Mouse (Mus musculus) MEL (cell line): ENCODE results near the gene Fam111a. TPM values are rescaled to one million over a fixed set of nuclear protein-coding genes. Genes with fewer than 3 reads are reported as not detected.

Experiments
- DNase-seq: peaks from one replicate; pipeline ENCODE4 v3.0.0; 2011; ENCODE audit warnings: low read depth, low spot score
- H3K27ac ChIP-seq: 2 replicates; pipeline ENCODE4 v1.5.1; 2012; ENCODE audit warnings: low read depth, mild to moderate bottlenecking, control low read depth, low read length, moderate library complexity; ENCODE audit not compliant: control insufficient read depth
- H3K27me3 ChIP-seq, 2 experiments: fragments of 150-350 bp in 1 of 2; sonication (generic) in 1 of 2; 2 replicates each; pipeline ENCODE4 v1.6.1; 2012; ENCODE audit warnings: low read length in 2 of 2, mild to moderate bottlenecking in 2 of 2, improper control_type of control experiment in 1 of 2, moderate library complexity in 1 of 2; ENCODE audit not compliant: insufficient read depth in 2 of 2, control insufficient read depth in 1 of 2
- H3K36me3 ChIP-seq, 2 experiments: 2 replicates each; pipeline ENCODE4 v1.6.1; 2012 to 2014; ENCODE audit warnings: low read length in 2 of 2, improper control_type of control experiment in 1 of 2, inconsistent platforms in 1 of 2, mild to moderate bottlenecking in 1 of 2; ENCODE audit not compliant: insufficient read depth in 2 of 2, control insufficient read depth in 1 of 2
- H3K4me1 ChIP-seq, 2 experiments: fragments of 150-350 bp in 1 of 2; sonication (generic) in 1 of 2; 2 replicates each; pipeline ENCODE4 v1.6.1; 2012; ENCODE audit warnings: low read length in 2 of 2, improper control_type of control experiment in 1 of 2, mild to moderate bottlenecking in 1 of 2; ENCODE audit not compliant: insufficient read depth in 2 of 2, control insufficient read depth in 1 of 2
- H3K4me3 ChIP-seq, 2 experiments: fragments of 150-350 bp in 1 of 2; sonication (generic) in 1 of 2; 2 replicates each; pipeline ENCODE4 v1.5.1; 2012; ENCODE audit warnings: low read depth in 2 of 2, low read length in 2 of 2, mild to moderate bottlenecking in 2 of 2, moderate library complexity in 2 of 2, control low read depth in 1 of 2, improper control_type of control experiment in 1 of 2; ENCODE audit not compliant: control insufficient read depth in 1 of 2, insufficient read depth in 1 of 2
- H3K79me2 ChIP-seq: 2 replicates; pipeline ENCODE4 v1.6.1; 2012; ENCODE audit warnings: mild to moderate bottlenecking, low read length, moderate library complexity; ENCODE audit not compliant: control insufficient read depth, poor library complexity, insufficient read depth
- H3K9ac ChIP-seq: 2 replicates; pipeline ENCODE4 v1.6.1; 2012; ENCODE audit warnings: low read depth, mild to moderate bottlenecking, control low read depth, low read length, moderate library complexity; ENCODE audit not compliant: control insufficient read depth, poor library complexity, severe bottlenecking
- H3K9me3 ChIP-seq: fragments of 150-350 bp; sonication (generic); replicated peaks from 2 replicates; pipeline ENCODE4 v1.6.1; 2012; ENCODE audit warnings: mild to moderate bottlenecking, low read length, improper control_type of control experiment, moderate library complexity; ENCODE audit not compliant: insufficient read depth
- CHD1 ChIP-seq: IDR thresholded peaks from 2 replicates; pipeline ENCODE4 v1.6.1; 2012; ENCODE audit warnings: low read depth, mild to moderate bottlenecking, inconsistent platforms, low read length, improper control_type of control experiment
- CHD2 ChIP-seq: IDR thresholded peaks from 2 replicates; pipeline ENCODE4 v1.6.1; 2011; ENCODE audit warnings: low read length, improper control_type of control experiment
- EP300 ChIP-seq, 2 experiments: IDR thresholded peaks; 2 replicates each; pipeline ENCODE4 v1.6.1; 2011; ENCODE audit warnings: improper control_type of control experiment in 2 of 2, low read length in 2 of 2, low read depth in 1 of 2, mild to moderate bottlenecking in 1 of 2
- ETS1 ChIP-seq: IDR thresholded peaks from 2 replicates; pipeline ENCODE4 v1.6.1; 2012; ENCODE audit warnings: low read depth, mild to moderate bottlenecking, inconsistent platforms, low read length, improper control_type of control experiment, moderate library complexity
- GABPA ChIP-seq: IDR thresholded peaks from 2 replicates; pipeline ENCODE4 v1.6.1; 2012; ENCODE audit warnings: low read depth, mild to moderate bottlenecking, inconsistent platforms, low read length, improper control_type of control experiment, moderate library complexity
- GATA1 ChIP-seq: IDR thresholded peaks from 2 replicates; pipeline ENCODE4 v1.6.1; 2011; ENCODE audit warnings: low read depth, low read length, improper control_type of control experiment
- KAT2A ChIP-seq: conservative IDR thresholded peaks from 2 replicates; pipeline ENCODE4 v1.6.1; 2012; ENCODE audit warnings: low read depth, low read length, improper control_type of control experiment, inconsistent platforms
- MAX ChIP-seq: IDR thresholded peaks from 2 replicates; pipeline ENCODE4 v1.6.1; 2011; ENCODE audit warnings: low read length, improper control_type of control experiment
- MAZ ChIP-seq: IDR thresholded peaks from 2 replicates; pipeline ENCODE4 v1.6.1; 2012; ENCODE audit warnings: low read depth, mild to moderate bottlenecking, inconsistent platforms, low read length, improper control_type of control experiment
- MXI1 ChIP-seq: IDR thresholded peaks from 2 replicates; pipeline ENCODE4 v1.6.1; 2011; ENCODE audit warnings: mild to moderate bottlenecking, low read depth, low read length, improper control_type of control experiment
- MYC ChIP-seq: IDR thresholded peaks from 2 replicates; pipeline ENCODE4 v1.6.1; 2011; ENCODE audit warnings: low read depth, mild to moderate bottlenecking, low read length, improper control_type of control experiment, moderate library complexity
- NELFE ChIP-seq: IDR thresholded peaks from 2 replicates; pipeline ENCODE4 v1.6.1; 2011; ENCODE audit warnings: low read depth, low read length, improper control_type of control experiment
- NRF1 ChIP-seq: IDR thresholded peaks from 2 replicates; pipeline ENCODE4 v1.6.1; 2014; ENCODE audit warnings: low read depth, mild to moderate bottlenecking, inconsistent platforms, low read length, improper control_type of control experiment, moderate library complexity; ENCODE audit not compliant: poor library complexity, insufficient read depth, severe bottlenecking
- RCOR1 ChIP-seq: IDR thresholded peaks from 2 replicates; pipeline ENCODE4 v1.6.1; 2012; ENCODE audit warnings: low read depth, mild to moderate bottlenecking, inconsistent platforms, low read length, improper control_type of control experiment
- SIN3A ChIP-seq: IDR thresholded peaks from 2 replicates; pipeline ENCODE4 v1.6.1; 2012; ENCODE audit warnings: low read length, improper control_type of control experiment, inconsistent platforms
- SMC3 ChIP-seq: IDR thresholded peaks from 2 replicates; pipeline ENCODE4 v1.6.1; 2011; ENCODE audit warnings: low read depth, low read length, improper control_type of control experiment
- TBP ChIP-seq: IDR thresholded peaks from 2 replicates; pipeline ENCODE4 v1.8.0; 2011; ENCODE audit warnings: low read depth, low read length, improper control_type of control experiment
- TCF12 ChIP-seq: IDR thresholded peaks from 2 replicates; pipeline ENCODE4 v1.6.1; 2014; ENCODE audit warnings: low read depth, mild to moderate bottlenecking, inconsistent platforms, low read length, improper control_type of control experiment, moderate library complexity
- USF1 ChIP-seq: IDR thresholded peaks from 2 replicates; pipeline ENCODE4 v1.6.1; 2014; ENCODE audit warnings: low read depth, mild to moderate bottlenecking, inconsistent platforms, low read length, improper control_type of control experiment, moderate library complexity
- ZMIZ1 ChIP-seq: IDR thresholded peaks from 2 replicates; pipeline ENCODE4 v1.6.1; 2012; ENCODE audit warnings: low read depth, mild to moderate bottlenecking, inconsistent platforms, low read length, improper control_type of control experiment, moderate library complexity
- ZNF384 ChIP-seq: IDR thresholded peaks from 2 replicates; pipeline ENCODE4 v1.6.1; 2012; ENCODE audit warnings: low read depth, mild to moderate bottlenecking, inconsistent platforms, low read length, improper control_type of control experiment
- polyA plus RNA-seq, 2 experiments: library from polyadenylated mRNA; stranded (reverse) in 1 of 2; unstranded in 1 of 2; fragments of >175 nt in 1 of 2; fragments of >200 nt in 1 of 2; gene quantifications; 2 replicates each; pipeline versions ENCODE4 v1.2.1 to v1.2.4; 2012; ENCODE audit warnings: low replicate concordance in 2 of 2, low read depth in 1 of 2; ENCODE audit not compliant: insufficient read length in 2 of 2, insufficient read depth in 1 of 2, missing spikeins in 1 of 2
- total RNA-seq: library from RNA; depleted of rRNA; stranded (reverse); fragments of 300-350 nt; gene quantifications from 2 replicates; pipeline ENCODE4 v1.2.3, GENCODE M21; 2012

Fam111a gene
- total and polyA plus RNA-seq, 3 experiments, result 56.1 to 157 (median 75.9) TPM

DNA sequence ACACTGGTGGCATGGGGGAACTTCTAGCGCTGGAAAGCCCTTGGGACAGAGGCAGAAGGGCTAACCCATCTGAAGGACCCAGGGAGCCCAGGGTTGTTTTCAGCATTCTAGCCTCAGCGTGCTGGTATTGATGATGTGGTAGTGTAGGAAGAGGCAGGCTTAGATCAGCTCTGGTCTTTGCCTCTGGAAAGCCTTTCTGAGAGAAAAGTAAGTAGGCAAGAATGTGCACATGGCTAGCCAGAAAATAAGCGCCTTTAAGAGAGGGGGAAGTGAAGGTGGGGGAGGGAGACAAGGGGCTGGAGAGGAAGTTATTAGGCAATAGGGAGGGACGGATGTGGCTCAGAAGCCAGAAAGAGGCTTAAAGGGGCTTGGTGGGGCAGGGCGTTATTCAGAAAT lies 28.5 kb downstream of the Fam111a start (continued):
- TF ChIP-seq MAZ (peak; percentile 76; the same call in 1 of the 2 replicates), RCOR1 (no peak), ZMIZ1 (no peak), ZNF384 (0 out of 2 replicates have a peak, but pooled peaks have one; percentile 19), CHD2 (0 out of 2 replicates have a peak, but pooled peaks have one; percentile 36), EP300 (IDR thresholded peaks at IDR 0.05; ENCODE audit: low read depth in 1 of 2, low read length in 2 of 2) (peak in 1 of 2 experiments; percentile 70; a peak in 2 of 4 replicates), SMC3 (no peak)

- peak overlapping the region; percentile 89 for H3K9ac ChIP-seq
- no peaks in the 10 kb centered on the region for H3K27me3 ChIP-seq
- H3K4me3 ChIP-seq, result peak overlapping the region; percentile 51 to 72
- H3K27ac ChIP-seq, result peak overlapping the region; percentile 96
- H3K36me3 ChIP-seq, result peaks cover 15 to 35% of the 10 kb centered on the region in 2 experiments
- H3K9me3 ChIP-seq, result no peaks in the 10 kb centered on the region
- peaks cover 43% of the 10 kb centered on the region for H3K79me2 ChIP-seq
- DNase-seq, result peak; percentile 80
- TF ChIP-seq MAX (peak; percentile 58), GATA1 (peak; percentile 18; the same call in 1 of the 2 replicates), MYC (0 out of 2 replicates have a peak, but pooled peaks have one; percentile 38), MXI1 (peak; percentile 75), SIN3A (peak; percentile 53; the same call in 1 of the 2 replicates), ZMIZ1 (no peak), MAZ (no peak), TBP (peak; percentile 47; the same call in 1 of the 2 replicates), ETS1 (peak; percentile 71), CHD1 (peak; percentile 55; the same call in 1 of the 2 replicates), NELFE (no peak), TCF12 (0 out of 2 replicates have a peak, but pooled peaks have one; percentile 14), EP300 (IDR thresholded peaks at IDR 0.05; ENCODE audit: low read depth in 1 of 2, low read length in 2 of 2) (peak; percentile 64 to 67; a peak in 3 of 4 replicates), USF1 (no peak)
- TF ChIP-seq, all 39 proteins: peak for 10
- H3K4me1 ChIP-seq, result peaks cover 7 to 17% of the 10 kb centered on the region in 2 experiments
These were observed 29.6 kb downstream of the Fam111a start for GRCm38 (mm10) chr19:12575107-12575506.

- no peaks in the 10 kb centered on the region for H3K9me3 ChIP-seq
- peaks cover 8 to 17% of the 10 kb centered on the region in 2 experiments for H3K4me1 ChIP-seq
- no peaks in the 10 kb centered on the region for H3K27me3 ChIP-seq
- TF ChIP-seq RCOR1 (no peak), ETS1 (no peak), KAT2A (no peak), NRF1 (no peak), CHD1 (0 out of 2 replicates have a peak, but pooled peaks have one; percentile 39), TCF12 (no peak), GABPA (no peak)
- H3K27ac ChIP-seq, result peak overlapping the region; percentile 96
- peaks cover 19 to 38% of the 10 kb centered on the region in 2 experiments for H3K36me3 ChIP-seq
- peak overlapping the region; percentile 51 to 72 for H3K4me3 ChIP-seq
- peaks cover 43% of the 10 kb centered on the region for H3K79me2 ChIP-seq
- peak; percentile 53 for DNase-seq
- peak overlapping the region; percentile 89 for H3K9ac ChIP-seq
These were observed 30.0 kb downstream of the Fam111a start for GRCm38 (mm10) chr19:12575514-12575913.
